Mouse (Mus musculus): ENCODE results near the gene Cbwd1. TPM values are rescaled to one million over a fixed set of nuclear protein-coding genes. Genes with fewer than 3 reads are reported as not detected.

Cbwd1 gene
- polyA plus RNA-seq, 1 experiment from 2014 or later: 16.4 TPM

DNA sequence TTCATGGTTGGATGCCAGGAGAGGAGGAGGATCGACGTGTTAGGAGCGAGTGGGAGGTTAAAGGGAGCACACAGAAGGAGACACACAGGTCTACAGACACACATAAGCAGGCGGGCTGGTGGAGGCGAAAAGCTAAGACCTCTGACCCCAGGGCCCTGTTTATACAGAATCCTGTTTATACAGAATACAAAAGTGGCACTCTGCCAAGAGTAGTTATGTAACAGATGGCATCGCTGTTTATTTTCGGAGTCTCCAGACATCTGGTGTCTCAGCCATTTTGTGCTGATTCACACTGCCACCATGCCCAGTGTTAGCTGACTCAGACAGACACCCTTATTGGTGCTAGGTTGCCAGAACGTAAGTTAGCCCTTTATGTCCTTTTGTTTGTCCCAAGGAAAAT, 19.9 kb upstream of the Cbwd1 start:
- Histone ChIP-seq H3K4me2 (ENCODE audit: low read depth, low read length) (no peak overlapping the region), H3K27ac (ENCODE audit: low read length) (no peak overlapping the region), H3K4me1 (ENCODE audit: control insufficient read depth, insufficient read depth, low read length) (peaks cover 3% of the 10 kb centered on the region; the same call in 1 of the 2 replicates), H3K9me3 (ENCODE audit: control insufficient read depth, low read length) (no peaks in the 10 kb centered on the region), H3K27me3 (replicated peaks; ENCODE audit: control insufficient read depth, insufficient read depth, low read length) (no peaks in the 10 kb centered on the region), H3K36me3 (ENCODE audit: control insufficient read depth, insufficient read depth, low read length) (no peaks in the 10 kb centered on the region), H3K4me3 (ENCODE audit: low read length) (no peak overlapping the region), H3K9ac (ENCODE audit: low read depth, low read length) (no peak overlapping the region)
- ATAC-seq: no peak
- 47% methylated on average over 8 of the region's 8 CpGs for WGBS

DNA sequence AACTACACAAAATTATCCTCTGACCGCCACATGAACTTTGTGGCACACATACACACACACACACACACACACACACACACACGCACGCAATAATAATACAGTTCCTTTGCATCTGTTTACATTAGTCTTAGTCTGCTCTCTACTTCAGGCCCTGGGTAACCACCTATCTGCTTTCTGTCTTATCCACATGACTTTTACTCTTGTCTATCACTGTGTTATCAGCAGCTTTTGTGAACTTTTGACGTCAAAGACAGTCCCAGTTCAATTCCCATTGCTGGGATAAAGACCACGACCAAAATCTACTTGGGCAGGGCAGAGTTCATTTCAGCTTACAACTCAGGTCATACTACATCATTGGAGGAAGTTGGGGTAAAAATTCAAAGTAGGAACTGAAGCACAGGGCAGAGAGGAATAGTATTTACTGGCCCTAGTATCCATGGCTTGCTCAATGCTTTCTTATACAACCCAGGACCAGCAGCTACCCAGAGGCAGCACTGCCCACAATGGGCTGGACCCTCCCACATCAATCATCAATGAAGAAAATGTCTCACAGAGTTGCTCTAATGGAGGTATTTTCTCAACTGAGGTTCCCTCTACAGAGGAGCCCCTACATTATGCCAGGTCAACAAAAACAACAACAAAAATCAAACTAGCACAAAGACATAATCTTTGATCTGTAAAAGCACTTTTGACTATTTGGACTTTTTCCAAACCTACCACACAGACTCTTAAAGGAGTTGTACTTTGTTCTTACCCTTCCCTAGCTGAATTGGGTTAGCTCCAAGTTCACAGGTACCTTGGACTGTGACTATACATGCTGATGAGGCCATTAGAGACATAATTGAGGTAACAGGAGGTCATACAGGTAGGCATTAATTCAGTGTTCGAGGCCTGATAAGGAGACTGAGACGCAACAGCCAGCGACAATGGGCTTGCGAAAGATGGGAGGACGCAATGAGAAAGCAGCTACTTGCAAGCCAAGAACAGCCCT, 17.7 kb upstream of the Cbwd1 start:
- peak; percentile 82 for ATAC-seq
- Histone ChIP-seq H3K4me3 (ENCODE audit: low read length) (no peak overlapping the region), H3K9ac (ENCODE audit: low read depth, low read length) (no peak overlapping the region), H3K36me3 (ENCODE audit: control insufficient read depth, insufficient read depth, low read length) (no peaks in the 10 kb centered on the region), H3K27ac (ENCODE audit: low read length) (peak overlapping the region; percentile 60), H3K4me2 (ENCODE audit: low read depth, low read length) (no peak overlapping the region), H3K4me1 (ENCODE audit: control insufficient read depth, insufficient read depth, low read length) (peaks cover 3% of the 10 kb centered on the region; the same call in 1 of the 2 replicates), H3K27me3 (replicated peaks; ENCODE audit: control insufficient read depth, insufficient read depth, low read length) (no peaks in the 10 kb centered on the region), H3K9me3 (ENCODE audit: control insufficient read depth, low read length) (no peaks in the 10 kb centered on the region)
- 66% methylated on average over 10 of the region's 10 CpGs for WGBS

DNA sequence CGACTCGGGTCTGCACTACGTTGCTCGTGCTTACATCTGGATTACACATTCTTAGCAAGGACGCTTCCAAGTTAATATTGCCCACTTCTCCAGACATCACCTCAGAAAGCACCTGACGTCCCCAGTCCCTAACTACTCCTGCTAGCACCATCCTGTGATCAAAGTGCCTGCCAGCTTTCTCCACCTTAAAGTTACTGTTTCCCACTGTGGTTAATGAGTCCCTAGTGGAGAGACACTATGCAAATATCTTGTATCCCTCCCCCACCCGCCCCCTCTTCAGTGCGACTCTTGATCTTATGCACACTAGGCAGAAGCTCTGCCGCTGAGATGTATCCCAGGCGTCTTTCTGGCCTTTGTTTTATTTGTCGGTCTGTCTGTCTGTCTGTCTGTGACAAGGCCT, 16.6 kb upstream of the Cbwd1 start:
- Histone ChIP-seq H3K4me2 (ENCODE audit: low read depth, low read length) (no peak overlapping the region), H3K9me3 (ENCODE audit: control insufficient read depth, low read length) (no peaks in the 10 kb centered on the region), H3K27me3 (replicated peaks; ENCODE audit: control insufficient read depth, insufficient read depth, low read length) (no peaks in the 10 kb centered on the region), H3K4me1 (ENCODE audit: control insufficient read depth, insufficient read depth, low read length) (peaks cover 6% of the 10 kb centered on the region; the same call in 1 of the 2 replicates), H3K4me3 (ENCODE audit: low read length) (no peak overlapping the region), H3K9ac (ENCODE audit: low read depth, low read length) (no peak overlapping the region), H3K36me3 (ENCODE audit: control insufficient read depth, insufficient read depth, low read length) (no peaks in the 10 kb centered on the region), H3K27ac (ENCODE audit: low read length) (no peak overlapping the region)
- 47% methylated on average over 11 of the region's 11 CpGs for WGBS
- peak; percentile 39 for ATAC-seq

DNA sequence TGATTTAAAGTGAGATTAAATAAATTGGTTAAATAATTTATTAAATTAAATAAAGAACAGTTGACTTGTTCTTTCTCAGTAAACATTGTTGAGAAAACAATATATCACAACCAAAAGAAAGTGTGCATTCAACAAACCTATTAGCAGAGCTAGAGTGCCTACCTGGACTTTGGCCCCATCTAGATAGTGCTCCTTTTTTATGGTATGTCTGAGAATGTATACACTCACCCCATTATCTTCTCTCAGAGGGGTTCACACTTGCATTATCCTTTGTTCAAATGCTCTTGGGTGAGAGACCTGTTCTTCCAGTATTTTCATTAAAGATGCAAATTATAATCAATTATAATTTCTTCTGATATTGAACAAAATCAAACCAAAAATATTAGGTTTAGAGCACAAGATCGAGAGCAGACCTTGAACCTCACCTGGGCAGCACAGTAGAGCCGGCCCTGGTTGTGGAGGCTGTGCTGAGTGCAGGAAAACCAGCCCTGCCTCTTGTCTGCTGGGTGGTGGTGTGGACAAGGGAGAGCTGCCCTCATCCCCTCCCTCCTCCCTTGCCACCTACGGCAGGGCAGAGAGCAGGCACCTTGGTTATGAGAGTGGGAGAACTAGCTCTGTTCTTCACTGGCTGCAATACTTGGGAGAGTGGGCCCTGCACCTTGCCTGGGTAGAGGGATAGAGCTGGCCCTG, 11.4 kb upstream of the Cbwd1 start:
- Histone ChIP-seq H3K27ac (ENCODE audit: low read length) (peak overlapping the region; percentile 91), H3K27me3 (replicated peaks; ENCODE audit: control insufficient read depth, insufficient read depth, low read length) (no peaks in the 10 kb centered on the region), H3K4me3 (ENCODE audit: low read length) (no peak overlapping the region), H3K9ac (ENCODE audit: low read depth, low read length) (no peak overlapping the region), H3K9me3 (ENCODE audit: control insufficient read depth, low read length) (no peaks in the 10 kb centered on the region), H3K4me2 (ENCODE audit: low read depth, low read length) (no peak overlapping the region), H3K36me3 (ENCODE audit: control insufficient read depth, insufficient read depth, low read length) (no peaks in the 10 kb centered on the region), H3K4me1 (ENCODE audit: control insufficient read depth, insufficient read depth, low read length) (0 out of 2 replicates have a peak, but pooled peaks cover 3% of the 10 kb centered on the region)
- peak; percentile 91 for ATAC-seq
- 54% methylated on average over 3 of the region's 3 CpGs for WGBS

GRCm38 (mm10) chr19:24971307-24971706, 9.9 kb upstream of the Cbwd1 start:
- Histone ChIP-seq H3K4me1 (ENCODE audit: control insufficient read depth, insufficient read depth, low read length) (0 out of 2 replicates have a peak, but pooled peaks cover 3% of the 10 kb centered on the region), H3K27ac (ENCODE audit: low read length) (no peak overlapping the region), H3K9me3 (ENCODE audit: control insufficient read depth, low read length) (no peaks in the 10 kb centered on the region), H3K9ac (ENCODE audit: low read depth, low read length) (no peak overlapping the region), H3K4me3 (ENCODE audit: low read length) (no peak overlapping the region), H3K27me3 (replicated peaks; ENCODE audit: control insufficient read depth, insufficient read depth, low read length) (no peaks in the 10 kb centered on the region), H3K4me2 (ENCODE audit: low read depth, low read length) (no peak overlapping the region), H3K36me3 (ENCODE audit: control insufficient read depth, insufficient read depth, low read length) (no peaks in the 10 kb centered on the region)
- 83% methylated on average over 7 of the region's 7 CpGs for WGBS
- ATAC-seq: no peak

DNA sequence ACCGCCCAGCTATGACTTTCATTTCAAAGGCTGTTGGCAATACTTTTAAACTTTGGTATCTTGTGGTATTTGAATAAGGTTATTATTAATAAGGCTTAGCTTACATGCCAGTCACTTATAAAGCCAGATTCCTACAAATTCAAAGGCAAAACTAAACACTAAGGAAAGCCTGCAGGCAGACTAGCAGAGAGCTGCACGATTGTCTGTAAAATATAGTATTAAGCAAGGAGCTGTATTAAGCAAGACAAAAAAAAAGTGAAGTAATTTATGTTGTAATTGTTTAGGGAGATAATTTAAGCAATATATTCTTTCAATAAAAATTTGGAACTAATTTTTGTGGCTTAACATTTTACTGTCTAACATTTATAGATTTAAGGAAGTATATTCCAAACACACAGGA, 5.5 kb upstream of the Cbwd1 start:
- no peaks in the 10 kb centered on the region for H3K27me3 ChIP-seq (replicated peaks; ENCODE audit: control insufficient read depth, insufficient read depth, low read length)
- WGBS: 79% methylated on average over 2 of the region's 2 CpGs
- no peak for ATAC-seq

DNA sequence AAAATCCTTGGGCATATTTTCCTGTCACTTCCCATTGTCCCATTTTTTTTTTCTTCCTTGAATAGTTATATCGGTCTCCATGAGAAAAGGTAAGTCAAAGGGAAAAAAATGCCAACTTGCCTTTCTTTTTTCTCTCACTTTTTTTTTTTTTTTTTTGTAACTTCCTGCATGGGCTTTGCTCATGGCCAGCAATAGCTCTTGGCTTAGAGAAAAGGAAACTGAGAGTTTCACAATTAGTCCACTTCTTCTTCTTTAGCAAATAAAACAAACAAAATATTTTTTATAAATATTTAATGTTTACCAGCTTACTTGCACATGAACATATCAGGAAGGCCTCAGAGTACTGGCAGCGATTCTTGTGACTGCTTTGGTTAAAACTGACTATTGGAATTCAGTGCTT, 4.8 kb upstream of the Cbwd1 start:
- Histone ChIP-seq H3K9ac (ENCODE audit: low read depth, low read length) (no peak overlapping the region), H3K27ac (ENCODE audit: low read length) (no peak overlapping the region), H3K9me3 (ENCODE audit: control insufficient read depth, low read length) (no peaks in the 10 kb centered on the region), H3K36me3 (ENCODE audit: control insufficient read depth, insufficient read depth, low read length) (no peaks in the 10 kb centered on the region), H3K4me3 (ENCODE audit: low read length) (no peak overlapping the region), H3K27me3 (replicated peaks; ENCODE audit: control insufficient read depth, insufficient read depth, low read length) (no peaks in the 10 kb centered on the region), H3K4me2 (ENCODE audit: low read depth, low read length) (no peak overlapping the region), H3K4me1 (ENCODE audit: control insufficient read depth, insufficient read depth, low read length) (0 out of 2 replicates have a peak, but pooled peaks cover 2% of the 10 kb centered on the region)
- WGBS: 85% methylated on average over 2 of the region's 2 CpGs
- no peak for ATAC-seq

More for the DNA sequence above, 5.5 kb upstream of the Cbwd1 start:
- Histone ChIP-seq H3K4me2 (ENCODE audit: low read depth, low read length) (no peak overlapping the region), H3K27ac (ENCODE audit: low read length) (no peak overlapping the region), H3K9ac (ENCODE audit: low read depth, low read length) (no peak overlapping the region), H3K4me1 (ENCODE audit: control insufficient read depth, insufficient read depth, low read length) (0 out of 2 replicates have a peak, but pooled peaks cover 2% of the 10 kb centered on the region), H3K4me3 (ENCODE audit: low read length) (no peak overlapping the region), H3K9me3 (ENCODE audit: control insufficient read depth, low read length) (no peaks in the 10 kb centered on the region), H3K36me3 (ENCODE audit: control insufficient read depth, insufficient read depth, low read length) (no peaks in the 10 kb centered on the region)

GRCm38 (mm10) chr19:24958531-24958930, 2.9 kb downstream of the Cbwd1 start:
- no peak for ATAC-seq
- H3K36me3 ChIP-seq (ENCODE audit: control insufficient read depth, insufficient read depth, low read length): peaks cover 5% of the 10 kb centered on the region; the same call in 1 of the 2 replicates
- WGBS: 38% methylated on average over 3 of the region's 3 CpGs

DNA sequence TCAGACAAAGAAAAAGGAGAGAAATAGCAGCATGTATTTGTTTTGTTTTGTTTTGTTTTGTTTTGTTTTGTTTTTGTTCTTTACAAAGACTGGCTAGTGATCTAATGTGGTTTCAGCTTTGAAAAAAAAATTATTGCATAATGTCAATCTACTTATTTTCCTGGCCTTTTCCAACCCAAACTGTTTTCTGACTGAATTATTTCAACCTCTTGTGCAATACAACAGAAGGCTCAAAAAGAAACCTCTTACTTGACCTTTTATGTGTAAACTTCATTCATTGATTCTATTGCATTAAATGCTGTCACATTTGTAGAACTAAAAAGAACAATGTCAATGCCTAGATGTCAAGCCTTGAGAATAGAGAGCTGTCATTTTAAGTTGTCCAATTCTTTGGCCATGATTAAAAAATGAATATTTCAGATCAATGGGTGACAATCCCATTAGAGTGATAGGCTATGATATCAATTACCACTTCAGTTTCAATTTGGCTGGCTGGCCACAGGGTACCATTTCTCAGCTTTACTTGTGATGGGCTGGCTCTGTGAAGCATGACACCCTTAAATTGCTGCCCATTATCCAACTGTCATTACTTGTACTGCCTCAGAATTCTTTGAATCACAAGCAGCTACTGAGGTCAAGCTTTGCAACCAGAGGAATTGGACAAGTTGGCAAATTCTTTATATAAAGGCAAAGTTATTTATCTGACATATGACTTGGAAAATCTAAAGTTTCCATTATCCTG, 15.7 kb downstream of the Cbwd1 start:
- ATAC-seq: no peak
- Histone ChIP-seq H3K4me2 (ENCODE audit: low read depth, low read length) (no peak overlapping the region), H3K4me1 (ENCODE audit: control insufficient read depth, insufficient read depth, low read length) (no peaks in the 10 kb centered on the region), H3K27me3 (replicated peaks; ENCODE audit: control insufficient read depth, insufficient read depth, low read length) (no peaks in the 10 kb centered on the region), H3K36me3 (ENCODE audit: control insufficient read depth, insufficient read depth, low read length) (no peaks in the 10 kb centered on the region), H3K9ac (ENCODE audit: low read depth, low read length) (no peak overlapping the region), H3K27ac (ENCODE audit: low read length) (no peak overlapping the region), H3K4me3 (ENCODE audit: low read length) (no peak overlapping the region), H3K9me3 (ENCODE audit: control insufficient read depth, low read length) (no peaks in the 10 kb centered on the region)

More at GRCm38 (mm10) chr19:24958531-24958930, 2.9 kb downstream of the Cbwd1 start:
- Histone ChIP-seq H3K4me3 (ENCODE audit: low read length) (no peak overlapping the region), H3K27ac (ENCODE audit: low read length) (no peak overlapping the region), H3K9me3 (ENCODE audit: control insufficient read depth, low read length) (no peaks in the 10 kb centered on the region), H3K4me1 (ENCODE audit: control insufficient read depth, insufficient read depth, low read length) (peaks cover 7% of the 10 kb centered on the region; the same call in 1 of the 2 replicates), H3K27me3 (replicated peaks; ENCODE audit: control insufficient read depth, insufficient read depth, low read length) (no peaks in the 10 kb centered on the region), H3K9ac (ENCODE audit: low read depth, low read length) (no peak overlapping the region), H3K4me2 (ENCODE audit: low read depth, low read length) (no peak overlapping the region)
